Mouse (Mus musculus) liver, embryonic 14.5 days (tissue): ENCODE results near the gene Pla2g1b.

Experiments used
- CTCF ChIP-seq: IDR thresholded peaks from 2 replicates; pipeline ENCODE4 v1.5.1; 2016; ENCODE audit warnings: antibody characterized with exemption, low read depth, control low read depth
- EP300 ChIP-seq: IDR thresholded peaks from 2 replicates; pipeline ENCODE4 v1.6.1; 2016; ENCODE audit warnings: antibody characterized with exemption, low read depth

DNA sequence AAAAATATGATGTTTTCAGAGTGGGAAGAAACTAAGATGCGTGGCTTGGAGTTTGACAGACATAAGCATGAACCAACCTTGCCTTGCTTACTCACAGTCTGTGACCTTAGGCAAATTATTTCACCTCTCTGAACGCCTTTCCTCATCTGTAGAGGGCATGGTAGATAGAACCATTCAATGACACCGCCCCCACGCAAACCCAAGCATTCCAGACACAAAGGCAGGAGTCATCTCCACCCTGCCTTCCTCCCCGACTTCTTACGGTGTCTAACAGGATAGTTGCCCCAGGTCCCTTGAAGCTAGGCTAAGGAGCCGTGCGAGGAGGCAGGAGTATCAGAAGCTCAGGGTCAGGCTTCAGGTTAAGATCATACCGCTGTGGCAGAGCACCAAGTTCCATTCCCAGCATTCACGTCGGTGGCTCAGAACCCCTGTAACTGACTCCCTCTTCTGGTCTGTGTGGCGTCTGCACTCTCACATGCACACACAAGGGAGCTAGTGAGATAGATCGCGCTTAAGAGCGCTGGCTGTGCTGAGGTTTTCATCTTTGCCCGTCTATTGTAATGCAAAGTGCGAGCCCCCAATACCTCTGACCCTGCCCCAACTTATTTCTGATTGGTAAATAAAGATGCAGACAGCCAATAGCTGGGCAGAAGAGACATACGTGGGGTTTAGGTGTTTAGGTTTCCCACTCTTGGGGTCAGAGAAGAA, 1.5 kb upstream of the Pla2g1b start:
- TF ChIP-seq EP300 (no peak), CTCF (no peak)
